Mouse (Mus musculus): Measurements from ENCODE around the gene Pimreg. TPM values are rescaled to one million over a fixed set of nuclear protein-coding genes. Genes with fewer than 3 reads are reported as not detected.

Pimreg gene
- 2.4 and 3.7 TPM in 2 replicates for polyA plus RNA-seq (2012; rRNA removed)

GRCm38 (mm10) chr11:72041768-72042607, at the start of gene Pimreg:
Gene Pimreg, plus strand, starts transcription at chr11:72042032.
- no peak for DNase-seq (ENCODE audit: low read depth, low spot score)
- WGBS, result under 1% methylated on average over 52 of the region's 52 CpGs

DNA sequence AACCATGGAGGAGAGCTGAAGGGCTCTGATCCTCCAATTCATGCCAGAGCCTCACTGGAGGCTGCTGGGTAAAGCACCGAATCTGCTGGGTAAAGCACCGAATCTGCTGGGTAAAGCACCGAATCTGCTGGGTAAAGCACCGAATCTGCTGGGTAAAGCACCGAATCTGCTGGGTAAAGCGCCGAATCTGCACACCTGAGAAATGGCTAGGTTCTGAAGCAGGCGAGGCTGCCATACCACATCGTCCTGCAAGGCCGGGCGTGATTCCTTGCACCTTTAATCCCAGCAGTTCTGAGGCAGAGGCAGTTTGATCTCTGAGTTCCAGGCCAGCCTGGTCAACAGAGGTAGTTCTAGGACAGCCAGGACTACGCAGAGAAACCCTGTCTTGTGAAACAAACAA, 49.4 kb upstream of the Pimreg start:
- 82% methylated on average over 12 of the region's 12 CpGs for WGBS
- DNase-seq (ENCODE audit: low read depth, low spot score), result no peak

DNA sequence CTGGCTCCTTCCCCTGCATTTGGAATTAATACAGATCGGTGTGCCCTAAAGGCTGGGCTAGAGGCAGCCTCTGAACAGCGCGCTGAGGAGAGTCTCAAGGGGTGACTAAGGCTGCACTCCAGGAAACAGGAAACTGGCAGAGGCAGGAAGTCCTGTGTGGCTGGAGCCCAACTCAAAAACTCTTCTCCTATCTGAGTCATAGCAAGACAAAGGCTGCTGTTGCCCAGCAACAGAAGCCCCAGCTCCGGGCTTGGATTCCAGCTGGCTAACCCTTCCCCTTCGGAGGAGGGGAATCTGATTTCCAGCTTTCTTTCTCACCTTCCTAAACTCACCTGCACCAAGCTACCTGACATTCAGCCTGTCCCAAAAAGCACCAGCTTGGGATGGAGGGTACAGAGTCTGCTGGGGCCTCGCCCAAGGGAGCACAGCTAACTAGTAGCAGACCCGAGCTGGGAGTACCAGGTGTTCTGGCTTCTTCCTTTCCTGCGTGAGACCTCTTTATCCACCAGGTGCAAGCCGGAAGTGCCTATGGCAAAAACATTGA, 45.8 kb upstream of the Pimreg start:
- WGBS, result 15% methylated on average over 9 of the region's 9 CpGs

GRCm38 (mm10) chr11:71996805-71997204, 45.0 kb upstream of the Pimreg start:
- no peak for DNase-seq (ENCODE audit: low read depth, low spot score)
- WGBS, result 39% methylated on average over 11 of the region's 11 CpGs

More for the DNA sequence above, 45.8 kb upstream of the Pimreg start:
- DNase-seq (ENCODE audit: low read depth, low spot score), result no peak

- WGBS, result 76% methylated on average over 6 of the region's 6 CpGs
- no peak for DNase-seq (ENCODE audit: low read depth, low spot score)
Observed at GRCm38 (mm10) chr11:72000194-72000593, 41.6 kb upstream of the Pimreg start.

DNA sequence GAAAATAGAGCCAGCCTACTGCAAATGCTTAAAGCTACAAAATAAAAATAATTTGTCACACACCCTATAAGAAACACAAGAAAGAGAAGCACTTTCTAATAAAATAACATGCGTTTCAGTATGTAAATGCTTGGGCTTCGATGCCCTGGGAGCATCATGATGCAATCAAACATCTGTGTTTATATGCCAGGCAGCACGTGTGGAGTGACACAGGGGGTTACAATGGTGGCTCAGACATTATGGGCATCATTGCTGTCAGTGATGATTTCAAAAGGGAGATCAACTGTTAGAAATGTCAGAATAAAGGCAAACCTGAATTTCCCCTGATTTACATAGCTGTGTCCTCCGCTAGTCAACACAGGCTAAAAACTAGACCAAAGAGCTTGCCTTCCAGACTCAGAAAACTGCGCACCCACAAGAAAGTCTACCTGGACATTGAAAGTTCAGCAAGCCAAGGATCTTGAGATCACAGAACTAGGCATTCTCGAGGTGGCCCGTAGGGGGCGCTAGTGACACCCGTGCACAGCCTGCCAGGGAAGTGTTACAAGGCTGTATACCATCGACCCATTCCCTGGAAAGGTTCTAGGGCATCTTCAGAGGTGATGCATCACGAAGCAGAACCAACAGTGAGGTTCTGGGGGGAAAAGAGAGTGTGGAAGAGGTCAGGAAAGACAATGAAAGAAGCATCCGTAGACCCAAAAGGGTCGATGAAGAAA, 39.5 kb upstream of the Pimreg start:
- 46% methylated on average over 13 of the region's 13 CpGs for WGBS
- DNase-seq (ENCODE audit: low read depth, low spot score), result no peak

DNA sequence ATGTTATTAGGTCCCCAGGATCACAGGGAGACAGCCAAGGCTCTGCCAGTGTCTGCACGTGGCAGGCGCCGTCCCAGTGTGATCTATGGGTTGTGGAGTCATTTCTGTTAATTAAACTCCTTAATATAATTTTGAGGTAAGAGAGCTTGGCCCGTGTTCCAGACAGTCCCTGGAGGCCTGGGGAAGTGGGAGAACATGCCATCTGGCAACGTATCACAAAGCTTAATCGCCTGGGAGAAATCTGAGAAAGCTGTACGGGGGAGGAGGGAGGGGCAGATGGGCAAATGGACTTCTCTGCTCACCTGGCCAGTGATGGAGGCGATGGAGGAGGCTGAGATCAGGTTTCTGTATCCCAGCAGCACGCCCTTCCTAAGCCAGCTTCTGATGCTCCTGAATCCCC, 38.7 kb upstream of the Pimreg start:
- WGBS, result 46% methylated on average over 9 of the region's 9 CpGs
- no peak for DNase-seq (ENCODE audit: low read depth, low spot score)

DNA sequence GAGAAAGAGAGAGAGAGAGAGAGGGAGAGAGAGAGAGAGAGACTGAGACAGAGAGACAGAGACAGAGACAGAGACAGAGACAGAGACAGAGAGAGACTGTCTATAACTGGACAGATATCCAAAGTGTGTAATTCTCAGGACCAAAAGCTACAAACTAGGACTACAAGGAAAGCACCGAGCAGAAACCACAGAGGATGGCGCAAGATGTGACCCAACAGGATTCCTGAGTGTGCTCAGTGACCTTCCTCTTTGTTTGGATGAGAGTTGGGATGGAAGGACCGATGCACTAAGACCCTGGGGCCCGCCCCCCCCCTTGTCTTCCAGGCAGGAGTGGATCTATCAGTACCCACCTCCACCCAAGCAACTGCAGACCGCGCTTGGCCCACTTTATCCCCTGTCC, 36.3 kb upstream of the Pimreg start:
- WGBS, result 80% methylated on average over 6 of the region's 6 CpGs
- no peak for DNase-seq (ENCODE audit: low read depth, low spot score)

GRCm38 (mm10) chr11:72010367-72010766, 31.5 kb upstream of the Pimreg start:
- WGBS, result 20% methylated on average over 5 of the region's 5 CpGs
- no peak for DNase-seq (ENCODE audit: low read depth, low spot score)

DNA sequence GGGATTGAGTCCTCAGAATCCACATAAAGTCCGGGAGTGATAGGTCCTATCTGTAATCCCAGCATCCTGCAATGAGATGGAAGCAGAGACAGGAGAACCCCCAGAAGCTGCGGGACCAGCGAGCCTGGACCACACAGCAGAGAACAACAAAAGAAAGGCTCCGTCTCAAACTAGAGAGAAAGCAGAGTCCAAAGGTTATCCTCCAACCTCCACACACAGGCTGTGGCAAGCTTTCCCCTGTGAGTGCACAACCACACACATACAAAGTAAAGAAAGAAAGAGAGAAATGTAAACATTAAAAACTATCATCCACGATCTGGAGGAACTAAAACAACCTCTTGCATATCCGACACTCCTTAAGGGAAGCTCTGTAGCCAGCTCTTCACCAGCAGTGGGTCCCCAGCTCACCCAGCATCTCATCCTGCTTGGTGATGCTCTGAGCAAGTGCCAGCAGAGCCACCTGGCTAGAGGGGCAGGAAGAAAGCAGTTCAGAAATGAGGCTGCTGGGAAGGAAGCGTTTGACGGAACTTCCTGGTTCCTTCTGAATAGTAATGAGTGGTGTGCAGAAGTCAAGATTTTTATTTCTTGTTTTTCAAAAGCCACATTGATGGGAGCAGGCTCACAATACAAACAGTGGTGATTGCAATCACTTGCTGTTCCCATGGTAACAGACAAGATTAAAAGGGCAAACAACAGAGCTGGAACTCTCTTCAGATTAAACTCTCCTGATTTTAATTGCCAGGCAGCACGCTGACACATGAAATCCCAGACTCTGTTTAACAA, 30.7 kb upstream of the Pimreg start:
- DNase-seq (ENCODE audit: low read depth, low spot score), result no peak
- 17% methylated on average over 9 of the region's 9 CpGs for WGBS

GRCm38 (mm10) chr11:72011955-72012354, 29.9 kb upstream of the Pimreg start:
- WGBS, result 80% methylated on average over 1 of the region's 1 CpGs
- no peak for DNase-seq (ENCODE audit: low read depth, low spot score)

- DNase-seq (ENCODE audit: low read depth, low spot score), result no peak
- WGBS, result 61% methylated on average over 4 of the region's 4 CpGs
Observed at GRCm38 (mm10) chr11:72014674-72015073, 27.2 kb upstream of the Pimreg start.

- DNase-seq (ENCODE audit: low read depth, low spot score), result no peak
- WGBS, result 75% methylated on average over 13 of the region's 13 CpGs
Observed at GRCm38 (mm10) chr11:72016518-72017252, 25.1 kb upstream of the Pimreg start.

DNA sequence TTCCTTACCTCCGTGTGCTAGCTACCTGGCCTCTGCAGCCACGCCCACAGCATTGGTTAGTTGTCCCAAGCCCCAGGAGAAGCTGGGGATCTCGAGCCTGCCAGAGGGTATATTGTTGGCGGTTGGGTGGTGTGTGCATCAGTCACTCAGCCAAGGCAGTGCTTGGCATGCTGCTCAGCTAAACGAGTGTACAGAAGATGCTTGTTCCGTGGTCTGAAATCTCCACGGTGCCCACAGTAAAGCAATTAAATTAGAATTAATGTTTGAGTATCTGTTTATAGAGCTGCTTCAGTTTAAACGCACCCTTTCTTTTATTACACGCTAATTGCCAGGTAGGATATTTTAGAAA, 24.6 kb upstream of the Pimreg start:
- WGBS, result 32% methylated on average over 9 of the region's 9 CpGs
- no peak for DNase-seq (ENCODE audit: low read depth, low spot score)

DNA sequence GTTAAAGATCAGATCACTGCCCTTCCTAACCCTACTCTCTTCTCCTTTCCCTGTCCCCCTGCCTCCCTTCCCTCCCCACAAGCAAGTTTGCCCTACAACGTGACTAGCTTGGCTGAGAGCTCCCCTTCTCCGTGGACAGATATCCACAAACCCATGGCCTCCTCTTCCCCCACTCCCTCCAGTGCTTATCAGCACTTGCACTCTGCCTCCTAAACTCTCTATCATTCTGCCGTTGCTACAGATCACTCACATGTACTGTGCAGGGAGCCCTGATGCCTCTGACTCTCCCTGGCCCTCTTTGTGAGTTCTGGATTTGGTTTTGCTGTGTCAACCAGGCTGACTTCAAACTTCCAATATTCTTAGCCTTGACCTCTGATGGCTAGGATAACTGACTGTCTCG, 20.8 kb upstream of the Pimreg start:
- no peak for DNase-seq (ENCODE audit: low read depth, low spot score)
- WGBS, result 68% methylated on average over 4 of the region's 4 CpGs

- DNase-seq (ENCODE audit: low read depth, low spot score), result no peak
- WGBS, result 65% methylated on average over 6 of the region's 6 CpGs
Observed at GRCm38 (mm10) chr11:72022827-72023226, 19.0 kb upstream of the Pimreg start.

DNA sequence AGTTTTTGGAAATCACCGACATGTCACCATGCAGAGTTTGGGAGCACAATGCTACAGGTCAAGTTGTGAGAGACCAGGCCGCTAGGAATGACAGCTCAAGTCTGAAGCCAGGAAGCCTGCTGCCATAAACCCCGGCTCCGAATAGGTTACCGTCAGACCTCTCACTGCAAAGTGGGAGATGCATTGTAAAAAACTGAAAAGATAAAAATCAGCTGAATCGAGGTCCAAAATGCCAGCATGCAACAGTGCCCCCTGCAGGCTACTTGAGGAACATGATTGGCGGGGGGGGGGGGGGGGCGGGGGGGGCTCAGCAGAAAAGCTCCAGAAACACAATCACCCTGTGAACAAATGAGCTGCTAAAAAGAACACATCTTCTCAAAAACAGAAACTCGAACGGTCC, 18.3 kb upstream of the Pimreg start:
- 22% methylated on average over 10 of the region's 10 CpGs for WGBS
- no peak for DNase-seq (ENCODE audit: low read depth, low spot score)

GRCm38 (mm10) chr11:72024193-72024781, 17.5 kb upstream of the Pimreg start:
- WGBS, result 23% methylated on average over 5 of the region's 5 CpGs
- DNase-seq (ENCODE audit: low read depth, low spot score), result peak; percentile 36

DNA sequence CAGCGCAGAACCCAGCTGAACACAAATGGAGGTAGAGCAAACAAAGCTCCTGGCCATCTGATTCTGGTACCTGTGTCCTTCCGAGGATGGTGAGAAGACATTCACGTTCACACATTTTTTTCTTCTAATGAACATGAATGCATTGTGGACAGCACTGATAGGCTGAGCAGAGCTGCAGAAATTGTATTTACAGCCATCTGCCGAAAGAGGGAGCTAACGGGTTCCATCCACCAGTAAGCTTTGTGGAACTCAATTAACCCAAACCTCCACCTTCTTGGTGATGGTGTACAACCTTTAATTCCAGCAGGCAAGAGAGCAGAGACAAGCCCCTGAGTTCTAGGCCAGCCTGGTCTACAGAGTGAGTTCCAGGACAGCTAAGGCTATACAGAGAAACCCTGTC, 16.0 kb upstream of the Pimreg start:
- no peak for DNase-seq (ENCODE audit: low read depth, low spot score)

More for the DNA sequence above, 16.0 kb upstream of the Pimreg start:
- WGBS, result 37% methylated on average over 5 of the region's 5 CpGs
